Mouse (Mus musculus) liver, postnatal 0 days (tissue): ENCODE measurements around the gene Ski. TPM values are rescaled to one million over a fixed set of nuclear protein-coding genes. Genes with fewer than 3 reads are reported as not detected.

ENCODE experiments used
- ATAC-seq: fragments of 200-750 bp; cut with Nextera tagmentation; 2 replicates; pipeline ENCODE4 v1.8.0; 2017; ENCODE audit warnings: mild to moderate bottlenecking, moderate library complexity
- DNase-seq: peaks from one replicate; pipeline ENCODE4 v3.0.0-alpha.2; 2016
- H3K27ac ChIP-seq: fragments of 300-500 bp; sonication (generic); 2 replicates; pipeline ENCODE4 v1.5.1; 2014; ENCODE audit warnings: antibody characterized with exemption, moderate library complexity, mild to moderate bottlenecking, low read depth
- H3K27me3 ChIP-seq: fragments of 300-500 bp; sonication (generic); 2 replicates; pipeline ENCODE4 v1.6.1; 2014; ENCODE audit warnings: low read length, control low read depth, mixed read lengths; ENCODE audit not compliant: insufficient read depth
- H3K36me3 ChIP-seq: fragments of 300-500 bp; sonication (generic); replicated peaks from 2 replicates; pipeline ENCODE4 v1.6.1; 2014; ENCODE audit warnings: mild to moderate bottlenecking, control low read depth, low read length, moderate library complexity, mixed read lengths; ENCODE audit not compliant: insufficient read depth
- H3K4me1 ChIP-seq: fragments of 300-500 bp; sonication (generic); 2 replicates; pipeline ENCODE4 v1.6.1; 2014; ENCODE audit warnings: antibody characterized with exemption, mild to moderate bottlenecking, control low read depth; ENCODE audit not compliant: insufficient read depth
- H3K4me2 ChIP-seq: fragments of 300-500 bp; sonication (generic); 2 replicates; pipeline ENCODE4 v1.6.1; 2014; ENCODE audit warnings: low read depth, mild to moderate bottlenecking, low read length, moderate library complexity, mixed read lengths
- H3K4me3 ChIP-seq: fragments of 300-500 bp; sonication (generic); 2 replicates; pipeline ENCODE4 v1.5.1; 2014; ENCODE audit warnings: low read depth, low read length
- H3K9ac ChIP-seq: fragments of 300-500 bp; sonication (generic); replicated peaks from 2 replicates; pipeline ENCODE4 v1.6.1; 2014; ENCODE audit warnings: mild to moderate bottlenecking, moderate library complexity
- H3K9me3 ChIP-seq: fragments of 300-500 bp; sonication (generic); 2 replicates; pipeline ENCODE4 v1.6.1; 2016; ENCODE audit warnings: mild to moderate bottlenecking, control low read depth, low read length, mixed read lengths
- CTCF ChIP-seq: sonication (generic); IDR thresholded peaks from 2 replicates; pipeline ENCODE4 v1.5.1; 2016; ENCODE audit warnings: antibody characterized with exemption, low read depth
- EP300 ChIP-seq: IDR thresholded peaks from 2 replicates; pipeline ENCODE4 v1.6.1; 2016; ENCODE audit warnings: antibody characterized with exemption, low read depth, mild to moderate bottlenecking
- WGBS: fragments of 180-500 bp; shearing (Covaris S2); extraction: QIAGEN DNeasy Blood & Tissue Kit; methylation state at CpG from one replicate; pipeline ENCODE4 v1.1.7; 2014; ENCODE audit not compliant: insufficient replicate concordance; 5-methylcytosine and 5-hydroxymethylcytosine counted together
- polyA plus RNA-seq: library from polyadenylated mRNA; unstranded; fragments of >200 nt; fragmentation: Nextera tagmentation; extraction: Ambion mirVana; gene quantifications from 2 replicates; pipeline ENCODE4 v1.2.1, GENCODE M21; 2015

Gene Ski
- polyA plus RNA-seq, 1 experiment from 2014 or later: 3.5 TPM

GRCm38 (mm10) chr4:155188341-155188740, 34.1 kb downstream of the Ski start:
- DNase-seq: no peak
- 34% methylated on average over 8 of the region's 8 CpGs for WGBS
- Histone ChIP-seq H3K4me3 (no peak overlapping the region), H3K27me3 (no peaks in the 10 kb centered on the region), H3K36me3 (peaks cover under 1% of the 10 kb centered on the region; the same call in 1 of the 2 replicates), H3K4me1 (peaks cover 39% of the 10 kb centered on the region), H3K9ac (no peak overlapping the region), H3K4me2 (no peak overlapping the region), H3K27ac (peak overlapping the region; percentile 50; the same call in 1 of the 2 replicates), H3K9me3 (no peaks in the 10 kb centered on the region)
- TF ChIP-seq CTCF (no peak), EP300 (no peak)
- peak; percentile 37; the same call in 1 of the 2 replicates for ATAC-seq

GRCm38 (mm10) chr4:155187192-155187674, 35.2 kb downstream of the Ski start:
- Histone ChIP-seq H3K9ac (no peak overlapping the region), H3K4me1 (peaks cover 40% of the 10 kb centered on the region), H3K9me3 (no peaks in the 10 kb centered on the region), H3K36me3 (no peaks in the 10 kb centered on the region; the same call in 1 of the 2 replicates), H3K4me3 (no peak overlapping the region), H3K27ac (peak overlapping the region; percentile 50), H3K27me3 (no peaks in the 10 kb centered on the region), H3K4me2 (peak overlapping the region; percentile 42; the same call in 1 of the 2 replicates)
- 0 out of 2 replicates have a peak, but pooled peaks have one; percentile 16 for ATAC-seq
- DNase-seq: no peak
- 35% methylated on average over 3 of the region's 3 CpGs for WGBS
- TF ChIP-seq EP300 (no peak), CTCF (no peak)

DNA sequence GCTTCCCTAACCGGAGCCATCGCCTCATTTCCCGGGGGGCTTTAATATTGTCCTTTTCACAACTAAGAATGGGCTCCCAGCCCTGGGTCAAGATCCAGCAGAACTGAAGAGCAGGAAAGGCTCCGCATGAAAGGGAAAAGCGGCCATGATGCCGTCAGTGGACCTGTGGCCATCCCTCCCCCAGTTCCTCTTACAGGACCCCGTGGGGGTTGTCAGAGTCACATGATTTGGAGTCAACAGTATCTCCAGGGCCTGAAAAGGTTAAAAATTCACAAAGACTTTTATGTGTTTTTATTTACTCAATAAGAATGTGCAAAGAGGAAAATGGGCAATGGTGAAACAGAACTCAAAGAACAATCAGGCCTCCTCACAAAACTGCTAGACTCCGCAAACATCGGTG, 36.5 kb downstream of the Ski start:
- no peaks in the 10 kb centered on the region; the same call in 1 of the 2 replicates for H3K36me3 ChIP-seq
- H3K4me2 ChIP-seq: no peak overlapping the region
- no peaks in the 10 kb centered on the region for H3K27me3 ChIP-seq
- H3K27ac ChIP-seq: no peak overlapping the region
- no peak for TF ChIP-seq CTCF
- TF ChIP-seq EP300: no peak
- no peak overlapping the region for H3K9ac ChIP-seq
- WGBS: 73% methylated on average over 9 of the region's 9 CpGs
- H3K9me3 ChIP-seq: no peaks in the 10 kb centered on the region
- H3K4me3 ChIP-seq: no peak overlapping the region
- ATAC-seq (no peak), DNase-seq (no peak)
- H3K4me1 ChIP-seq: peaks cover 43% of the 10 kb centered on the region

DNA sequence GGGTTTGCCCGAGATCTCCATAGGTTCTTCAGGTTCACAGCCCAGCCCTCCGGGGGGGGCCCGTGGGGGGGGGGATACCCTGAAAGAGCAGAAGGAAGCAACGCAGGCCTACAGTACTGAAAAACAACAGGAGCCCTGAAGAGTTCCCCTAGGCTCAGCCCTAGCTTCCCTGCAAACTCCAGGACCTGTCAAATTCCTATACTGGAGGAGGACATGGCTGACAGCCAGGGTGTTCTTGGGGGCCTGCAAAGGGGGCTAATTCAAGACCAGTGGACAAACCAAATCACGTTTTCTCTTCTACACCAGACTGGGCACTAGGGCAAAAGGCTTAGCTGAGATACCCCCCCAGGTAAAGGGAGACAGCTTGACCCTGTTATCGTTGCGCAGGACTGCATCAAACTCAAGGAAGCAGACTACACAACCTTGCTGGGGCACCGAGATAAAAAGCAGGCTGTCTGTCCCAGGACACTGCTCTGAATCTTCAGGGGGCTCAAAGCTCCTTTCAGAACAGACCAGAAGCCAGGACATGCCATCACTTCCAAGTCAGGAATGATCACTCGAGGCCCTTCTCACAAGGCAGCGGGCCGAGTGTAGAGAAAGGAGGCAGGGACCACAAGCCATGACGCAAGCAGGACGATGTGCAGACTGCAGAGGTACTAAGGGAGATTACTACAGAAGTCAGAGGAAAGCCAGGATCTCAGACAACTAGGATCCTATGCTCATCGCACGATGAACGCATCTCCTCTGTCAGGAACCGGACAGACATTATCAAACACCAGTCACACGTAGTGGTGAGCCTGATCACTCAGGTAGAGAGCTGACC, 37.9 kb downstream of the Ski start:
- peaks cover 42% of the 10 kb centered on the region for H3K4me1 ChIP-seq
- H3K36me3 ChIP-seq: no peaks in the 10 kb centered on the region; the same call in 1 of the 2 replicates
- DNase-seq: no peak
- no peak for ATAC-seq
- no peak overlapping the region for H3K4me2 ChIP-seq
- no peak overlapping the region for H3K4me3 ChIP-seq
- 68% methylated on average over 18 of the region's 18 CpGs for WGBS
- H3K27me3 ChIP-seq: no peaks in the 10 kb centered on the region
- H3K9ac ChIP-seq: no peak overlapping the region
- H3K27ac ChIP-seq: no peak overlapping the region
- TF ChIP-seq EP300 (no peak), CTCF (no peak)
- no peaks in the 10 kb centered on the region for H3K9me3 ChIP-seq

DNA sequence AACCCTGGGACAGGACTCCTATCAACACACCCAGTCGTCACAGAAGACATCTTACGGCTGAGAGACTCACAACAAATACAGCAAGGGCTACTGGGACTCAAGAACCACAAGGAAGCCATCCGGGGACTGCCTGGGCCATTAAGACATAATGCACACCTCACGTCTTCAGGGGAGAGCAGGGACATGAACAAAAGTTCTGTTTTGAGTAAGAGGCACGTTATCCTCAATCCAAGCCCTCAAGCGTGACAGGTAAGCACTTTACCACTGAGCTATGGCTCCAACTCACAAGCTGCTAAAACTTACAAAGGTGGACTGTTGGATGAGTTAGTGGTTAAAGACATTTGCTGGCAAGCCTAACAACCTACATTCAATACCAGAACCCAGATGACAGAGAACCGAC, 39.2 kb downstream of the Ski start:
- H3K27me3 ChIP-seq: no peaks in the 10 kb centered on the region
- no peak overlapping the region for H3K4me3 ChIP-seq
- no peak overlapping the region for H3K4me2 ChIP-seq
- ATAC-seq (no peak), DNase-seq (no peak)
- WGBS: 76% methylated on average over 7 of the region's 7 CpGs
- H3K27ac ChIP-seq: no peak overlapping the region
- H3K9ac ChIP-seq: no peak overlapping the region
- no peaks in the 10 kb centered on the region for H3K9me3 ChIP-seq
- peaks cover 43% of the 10 kb centered on the region for H3K4me1 ChIP-seq
- no peaks in the 10 kb centered on the region; the same call in 1 of the 2 replicates for H3K36me3 ChIP-seq
- TF ChIP-seq CTCF (no peak), EP300 (no peak)

GRCm38 (mm10) chr4:155178981-155179512, 43.3 kb downstream of the Ski start:
- H3K27me3 ChIP-seq: no peaks in the 10 kb centered on the region
- 0 out of 2 replicates have a peak, but pooled peaks cover 3% of the 10 kb centered on the region for H3K36me3 ChIP-seq
- TF ChIP-seq CTCF (no peak), EP300 (no peak)
- H3K9me3 ChIP-seq: no peaks in the 10 kb centered on the region
- no peak overlapping the region for H3K4me3 ChIP-seq
- no peak for DNase-seq
- 34% methylated on average over 3 of the region's 3 CpGs for WGBS
- H3K4me2 ChIP-seq: peak overlapping the region; percentile 24
- no peak overlapping the region; the same call in 1 of the 2 replicates for H3K9ac ChIP-seq
- peak; percentile 37 for ATAC-seq
- H3K4me1 ChIP-seq: peaks cover 42% of the 10 kb centered on the region
- peak overlapping the region; percentile 71 for H3K27ac ChIP-seq
